Mouse (Mus musculus) spleen, postnatal 14 days (tissue): Measurements from ENCODE around the gene Slc9a9.

Experiments
- DNase-seq, 2 experiments: peaks; one replicate each; pipeline ENCODE4 v3.0.0; 2021 to 2022; ENCODE audit warnings: low spot score in 2 of 2

The Slc9a9 gene

GRCm38 (mm10) chr9:95150998-95151397, 481.3 kb downstream of the Slc9a9 start:
- DNase-seq, result no peak

GRCm38 (mm10) chr9:95151746-95152145, 482.0 kb downstream of the Slc9a9 start:
- DNase-seq, result no peak

GRCm38 (mm10) chr9:95153966-95154365, 484.3 kb downstream of the Slc9a9 start:
- DNase-seq, result no peak

- DNase-seq, result no peak
These were observed 488.2 kb downstream of the Slc9a9 start for GRCm38 (mm10) chr9:95157948-95158347.

- no peak for DNase-seq
These were observed 489.2 kb downstream of the Slc9a9 start for GRCm38 (mm10) chr9:95158916-95159315.

- no peak for DNase-seq
These were observed 491.0 kb downstream of the Slc9a9 start for GRCm38 (mm10) chr9:95160575-95161300.

GRCm38 (mm10) chr9:95161699-95162098, 492.0 kb downstream of the Slc9a9 start:
- DNase-seq, result no peak

GRCm38 (mm10) chr9:95166224-95166623, 496.5 kb downstream of the Slc9a9 start:
- no peak for DNase-seq

GRCm38 (mm10) chr9:95167806-95168205, 498.1 kb downstream of the Slc9a9 start:
- DNase-seq, result no peak

- no peak for DNase-seq
These were observed 498.8 kb downstream of the Slc9a9 start for GRCm38 (mm10) chr9:95168487-95169008.

GRCm38 (mm10) chr9:95178170-95178569, 508.5 kb downstream of the Slc9a9 start:
- no peak for DNase-seq

GRCm38 (mm10) chr9:95180005-95180404, 510.3 kb downstream of the Slc9a9 start:
- DNase-seq, result no peak

- DNase-seq, result no peak
These were observed 510.9 kb downstream of the Slc9a9 start for GRCm38 (mm10) chr9:95180569-95180968.

GRCm38 (mm10) chr9:95181241-95182043, 511.7 kb downstream of the Slc9a9 start:
- no peak for DNase-seq

GRCm38 (mm10) chr9:95182272-95182671, 512.6 kb downstream of the Slc9a9 start:
- no peak for DNase-seq

GRCm38 (mm10) chr9:95184453-95184852, 514.7 kb downstream of the Slc9a9 start:
- DNase-seq, result no peak

GRCm38 (mm10) chr9:95185840-95186239, 516.1 kb downstream of the Slc9a9 start:
- DNase-seq, result no peak

- no peak for DNase-seq
These were observed 516.9 kb downstream of the Slc9a9 start for GRCm38 (mm10) chr9:95186386-95187289.

GRCm38 (mm10) chr9:95188362-95189217, 518.9 kb downstream of the Slc9a9 start:
- no peak for DNase-seq

- no peak for DNase-seq
These were observed 519.5 kb downstream of the Slc9a9 start for GRCm38 (mm10) chr9:95189218-95189605.

- DNase-seq, result no peak
These were observed 521.7 kb downstream of the Slc9a9 start for GRCm38 (mm10) chr9:95191442-95191841.
